Mouse (Mus musculus): ENCODE data around the gene Sstr2. TPM values are rescaled to one million over a fixed set of nuclear protein-coding genes. Genes with fewer than 3 reads are reported as not detected.

Sstr2 gene
- total RNA-seq, 1 experiment from 2014 or later, result not detected

GRCm38 (mm10) chr11:113674595-113674994 is 55.5 kb downstream of the Sstr2 start:
- no peak for ATAC-seq (replicated peaks; ENCODE audit: insufficient number of reproducible peaks, low FRiP score, low TSS enrichment, poor library complexity, severe bottlenecking)

Other genes starting within 250 kb of the Sstr2 start
- gene Cog1, start 29.8 kb downstream of the Sstr2 start, total RNA-seq (2017), result 15.0 to 35.6 TPM (median 20.2 TPM) in 3 replicates
- 7.1 to 9.8 TPM (median 8.9 TPM) in 3 replicates for gene Slc39a11, start 30.7 kb downstream of the Sstr2 start, total RNA-seq (2017)
- 17.2 to 28.1 TPM (median 27.7 TPM) in 3 replicates for gene Fam104a, start 64.8 kb downstream of the Sstr2 start, total RNA-seq (2017)
- gene D11Wsu47e, start 65.1 kb downstream of the Sstr2 start, total RNA-seq (2017), result 5.9 to 15.9 TPM (median 13.4 TPM) in 3 replicates
- gene Cpsf4l, start 90.7 kb downstream of the Sstr2 start, total RNA-seq (2017), result not detected in 3 replicates
- gene Cdc42ep4, start 132.5 kb downstream of the Sstr2 start, total RNA-seq (2017), result 12.2 to 24.2 TPM (median 16.6 TPM) in 3 replicates